In genomic region chr7:121939729-121940128, GRCm38 (mm10) we compare ENCODE assay signal across 7 mouse cellular contexts. TPM values are rescaled to one million over a fixed set of nuclear protein-coding genes. Genes with fewer than 3 reads are reported as not detected.
DNase-seq lines count a peak whose midpoint lies in the region; ATAC-seq and TF ChIP-seq lines count a peak whose summit lies in the region.

No protein-coding gene starts in this region.

- no peak overlapping the region for H3K27ac ChIP-seq in CH12.LX (ENCODE audit: insufficient read depth, low read depth)
- H3K27ac ChIP-seq in forebrain, embryonic 14.5 days (ENCODE audit: low read depth, low read length), result peak overlapping the region; percentile 63
- H3K27ac ChIP-seq in midbrain, embryonic 14.5 days (replicated peaks; ENCODE audit: low read depth, low read length), result no peak overlapping the region

- H3K4me3 ChIP-seq in CH12.LX (replicated peaks in 1 of 3; ENCODE audit: low read depth in 2 of 3, low read length in 2 of 3, poor library complexity in 1 of 3), result no peak overlapping the region
- H3K4me3 ChIP-seq in forebrain, embryonic 14.5 days (ENCODE audit: low read depth, low read length), result no peak overlapping the region
- H3K4me3 ChIP-seq in midbrain, embryonic 14.5 days (replicated peaks; ENCODE audit: low read depth, low read length), result no peak overlapping the region

- H3K9me3 ChIP-seq in CH12.LX (replicated peaks; ENCODE audit: low read length), result no peaks in the 10 kb centered on the region
- H3K9me3 ChIP-seq in forebrain, embryonic 14.5 days (replicated peaks; ENCODE audit: control insufficient read depth, low read length), result no peaks in the 10 kb centered on the region
- no peaks in the 10 kb centered on the region for H3K9me3 ChIP-seq in midbrain, embryonic 14.5 days (ENCODE audit: control insufficient read depth, low read length)

- peak; percentile 87 for ATAC-seq in forebrain, embryonic 14.5 days
- peak; percentile 53; the same call in 1 of the 2 replicates for ATAC-seq in midbrain, embryonic 14.5 days (ENCODE audit: low FRiP score, low TSS enrichment)

- dilution Hi-C loops in CH12.LX (cut with MboI; ENCODE audit: extremely low pct_ligation_motif_present, extremely low pct_unique_long_range_greater_than_20kb, low sequenced_read_pairs), result no loop called here

- peaks cover 27 to 86% of the 10 kb centered on the region in 2 experiments for H3K36me3 ChIP-seq in CH12.LX (replicated peaks in 1 of 2; ENCODE audit: control insufficient read depth in 1 of 2, insufficient read depth in 1 of 2, low read length in 1 of 2)
- H3K36me3 ChIP-seq in forebrain, embryonic 14.5 days (ENCODE audit: control insufficient read depth, insufficient read depth, low read length), result peaks cover 13% of the 10 kb centered on the region
- H3K36me3 ChIP-seq in midbrain, embryonic 14.5 days (ENCODE audit: control insufficient read depth, insufficient read depth, low read length), result peaks cover 19% of the 10 kb centered on the region

- TF ChIP-seq RAD21 in CH12.LX (IDR thresholded peaks at IDR 0.05; ENCODE audit: low read depth, low read length), result no peak

- TF ChIP-seq EP300 in CH12.LX (IDR thresholded peaks at IDR 0.05; ENCODE audit: low read length), result no peak

- H3K27me3 ChIP-seq in CH12.LX (replicated peaks), result no peaks in the 10 kb centered on the region
- no peaks in the 10 kb centered on the region for H3K27me3 ChIP-seq in forebrain, embryonic 14.5 days (replicated peaks; ENCODE audit: control insufficient read depth, insufficient read depth, low read length)
- H3K27me3 ChIP-seq in midbrain, embryonic 14.5 days (ENCODE audit: control insufficient read depth, insufficient read depth, low read length), result no peaks in the 10 kb centered on the region

- 50% methylated on average over 4 of the region's 4 CpGs for WGBS in forebrain, embryonic 14.5 days
- WGBS in midbrain, embryonic 14.5 days, result 35% methylated on average over 4 of the region's 4 CpGs

- no peak for TF ChIP-seq CTCF in CH12.LX (conservative IDR thresholded peaks at IDR 0.05 in 1 of 2, IDR thresholded peaks at IDR 0.05 in 1 of 2; ENCODE audit: low read depth in 2 of 2, low read length in 2 of 2)

- DNase-seq in CH12.LX (ENCODE audit: extremely low read depth), result peak; percentile 25
- DNase-seq in Muller cell, postnatal 12 days (ENCODE audit: inconsistent ontology term), result peak; percentile 12
- DNase-seq in forebrain, embryonic 14.5 days (ENCODE audit: low spot score), result peak; percentile 85
- peak; percentile 66 to 85 for DNase-seq in layer of hippocampus, postnatal 14 days (ENCODE audit: low spot score in 2 of 2)
- DNase-seq in midbrain, embryonic 14.5 days, result peak; percentile 45
- DNase-seq in adrenal gland, postnatal 36 days, result no peak
- DNase-seq in gastrocnemius, postnatal 4 days (ENCODE audit: low spot score in 2 of 2), result no peak

- peaks cover 0 to 13% of the 10 kb centered on the region in 2 experiments; a peak in 1 of 4 replicates for H3K4me1 ChIP-seq in CH12.LX (ENCODE audit: control insufficient read depth in 1 of 2, insufficient read depth in 2 of 2)
- peaks cover 18% of the 10 kb centered on the region for H3K4me1 ChIP-seq in forebrain, embryonic 14.5 days (ENCODE audit: control insufficient read depth, insufficient read depth, low read length)
- H3K4me1 ChIP-seq in midbrain, embryonic 14.5 days (ENCODE audit: control insufficient read depth, insufficient read depth, low read length), result no peaks in the 10 kb centered on the region

- in situ Hi-C loops in CH12.LX (cut with MboI; ENCODE audit: low pct_ligation_motif_present, low pct_unique_long_range_greater_than_20kb, low sequenced_read_pairs), result no loop called here

- no peaks in the 10 kb centered on the region for H3K79me2 ChIP-seq in CH12.LX (replicated peaks; ENCODE audit: control insufficient read depth, extremely low read depth, insufficient read depth, poor library complexity, severe bottlenecking)

- H3K9ac ChIP-seq in CH12.LX (ENCODE audit: insufficient read depth, low read depth), result no peak overlapping the region
- H3K9ac ChIP-seq in forebrain, embryonic 14.5 days (ENCODE audit: low read length), result no peak overlapping the region
- no peak overlapping the region for H3K9ac ChIP-seq in midbrain, embryonic 14.5 days (replicated peaks; ENCODE audit: low read length)

- TF ChIP-seq POLR2A in CH12.LX (IDR thresholded peaks at IDR 0.05; ENCODE audit: low read depth, low read length), result no peak

- no peak overlapping the region for H3K4me2 ChIP-seq in CH12.LX (ENCODE audit: insufficient read depth, low read depth, poor library complexity, severe bottlenecking)
- H3K4me2 ChIP-seq in forebrain, embryonic 14.5 days (ENCODE audit: low read length), result no peak overlapping the region
- no peak overlapping the region for H3K4me2 ChIP-seq in midbrain, embryonic 14.5 days (ENCODE audit: low read length)

TF ChIP-seq in CH12.LX, 34 proteins besides CTCF, POLR2A, EP300 and RAD21:
- TF ChIP-seq ZKSCAN1 (IDR thresholded peaks at IDR 0.05; ENCODE audit: borderline replicate concordance, low read depth, low read length), result no peak
- no peak for TF ChIP-seq KAT2A (IDR thresholded peaks at IDR 0.05; ENCODE audit: insufficient replicate concordance, low read length)
- no peak for TF ChIP-seq HCFC1 (IDR thresholded peaks at IDR 0.05; ENCODE audit: low read depth, low read length)
- no peak for TF ChIP-seq MXI1 (IDR thresholded peaks at IDR 0.05; ENCODE audit: low read depth, low read length)
- TF ChIP-seq IRF4 (IDR thresholded peaks at IDR 0.05; ENCODE audit: low read depth, low read length), result no peak
- TF ChIP-seq BHLHE40 (IDR thresholded peaks at IDR 0.05; ENCODE audit: low read depth, low read length), result no peak
- TF ChIP-seq CHD1 (IDR thresholded peaks at IDR 0.05; ENCODE audit: low read depth, low read length), result no peak
- TF ChIP-seq ZC3H11A (IDR thresholded peaks at IDR 0.05; ENCODE audit: low read depth, low read length), result no peak
- TF ChIP-seq GABPA (IDR thresholded peaks at IDR 0.05; ENCODE audit: insufficient replicate concordance, low read depth, low read length), result no peak
- TF ChIP-seq ETS1 (conservative IDR thresholded peaks at IDR 0.05; ENCODE audit: low read depth, low read length), result peak; percentile 48
- TF ChIP-seq JUN (IDR thresholded peaks at IDR 0.05; ENCODE audit: insufficient read depth, low read depth, low read length), result peak; percentile 14; the same call in 1 of the 2 replicates
- TF ChIP-seq TCF12 (IDR thresholded peaks at IDR 0.05; ENCODE audit: low read depth, low read length), result peak; percentile 17; the same call in 1 of the 2 replicates
- TF ChIP-seq SMC3 (IDR thresholded peaks at IDR 0.05; ENCODE audit: low read depth, low read length), result no peak
- no peak for TF ChIP-seq PAX5 (IDR thresholded peaks at IDR 0.05; ENCODE audit: low read length)
- TF ChIP-seq TBP (conservative IDR thresholded peaks at IDR 0.05; ENCODE audit: low read depth, low read length), result no peak
- TF ChIP-seq NELFE (IDR thresholded peaks at IDR 0.05; ENCODE audit: low read depth, low read length), result no peak
- no peak for TF ChIP-seq ELF1 (IDR thresholded peaks at IDR 0.05; ENCODE audit: low read depth, low read length)

RNA-seq across cellular contexts. Expression of gene Cog7, which starts 41.8 kb away (rescaled TPM):
- total RNA-seq in CH12.LX (2012; rRNA removed), result 21.8 and 22.4 TPM in 2 replicates
- total RNA-seq in CH12.LX (2014; rRNA removed), result 14.1 TPM in 2 replicates
- 19.3 and 22.2 TPM in 2 replicates for polyA plus RNA-seq in CH12.LX (2012; ENCODE audit: insufficient read length, low read depth)
- 7.8 and 11.0 TPM in 2 replicates for polyA plus RNA-seq in forebrain, embryonic 14.5 days (2014; fragmentation: Nextera tagmentation; extraction: Ambion mirVana)
- total RNA-seq in layer of hippocampus, postnatal 14 days (2021), result 10 to 100 TPM; 32.7 to 33.9 TPM
- polyA plus RNA-seq in midbrain, embryonic 14.5 days (2014; fragmentation: Nextera tagmentation; extraction: Ambion mirVana), result 15.4 and 19.8 TPM in 2 replicates
- total RNA-seq in adrenal gland, postnatal 36 days (2021), result 10 to 100 TPM; 27.0 to 31.6 TPM
- 10 to 100 TPM; 12.2 to 14.0 TPM for total RNA-seq in gastrocnemius, postnatal 4 days (2021)

Comparison
In these comparisons a context has a peak if more than half of its experiments do, and no peak if none do; other contexts are left out.
1. DNase-seq: peak in CH12.LX (single experiment), Muller cell, postnatal 12 days (single experiment), forebrain, embryonic 14.5 days (single experiment), layer of hippocampus, postnatal 14 days (2 of 2) and midbrain, embryonic 14.5 days (single experiment); none in adrenal gland, postnatal 36 days (0 of 2) and gastrocnemius, postnatal 4 days (0 of 2).